Mouse (Mus musculus) stomach, postnatal 0 days (tissue): ENCODE data around the gene Zfhx3. TPM values are rescaled to one million over a fixed set of nuclear protein-coding genes. Genes with fewer than 3 reads are reported as not detected.

Experiments
- ATAC-seq: fragments of 200-750 bp; cut with Nextera tagmentation; 2 replicates; pipeline ENCODE4 v1.8.0; 2017; ENCODE audit not compliant: low FRiP score, low TSS enrichment
- DNase-seq: peaks from one replicate; pipeline ENCODE4 v3.0.0-alpha.2; 2016; ENCODE audit warnings: low spot score
- H3K27ac ChIP-seq: fragments of 300-500 bp; sonication (generic); replicated peaks from 2 replicates; pipeline ENCODE4 v1.5.1; 2014; ENCODE audit warnings: mild to moderate bottlenecking, control low read depth
- H3K27me3 ChIP-seq: fragments of 300-500 bp; sonication (generic); 2 replicates; pipeline ENCODE4 v1.6.1; 2014; ENCODE audit warnings: low read length; ENCODE audit not compliant: control insufficient read depth, insufficient read depth
- H3K36me3 ChIP-seq: fragments of 300-500 bp; sonication (generic); 2 replicates; pipeline ENCODE4 v1.6.1; 2014; ENCODE audit warnings: low read length, mixed read lengths; ENCODE audit not compliant: control insufficient read depth, insufficient read depth
- H3K4me1 ChIP-seq: fragments of 300-500 bp; sonication (generic); replicated peaks from 2 replicates; pipeline ENCODE4 v1.6.1; 2014; ENCODE audit warnings: antibody characterized with exemption; ENCODE audit not compliant: control insufficient read depth, insufficient read depth
- H3K4me2 ChIP-seq: fragments of 300-500 bp; sonication (generic); replicated peaks from 2 replicates; pipeline ENCODE4 v1.6.1; 2014; ENCODE audit warnings: low read depth, mild to moderate bottlenecking, control low read depth, moderate library complexity
- H3K4me3 ChIP-seq: fragments of 300-500 bp; sonication (generic); 2 replicates; pipeline ENCODE4 v1.5.1; 2014; ENCODE audit warnings: low read depth, low read length, control low read depth
- H3K9ac ChIP-seq: fragments of 300-500 bp; sonication (generic); 2 replicates; pipeline ENCODE4 v1.6.1; 2014; ENCODE audit warnings: mild to moderate bottlenecking, low read length, control low read depth, mixed read lengths
- H3K9me3 ChIP-seq: fragments of 300-500 bp; sonication (generic); 2 replicates; pipeline ENCODE4 v1.6.1; 2016; ENCODE audit warnings: low read length; ENCODE audit not compliant: control insufficient read depth
- CTCF ChIP-seq: IDR thresholded peaks from 2 replicates; pipeline ENCODE4 v1.5.1; 2016; ENCODE audit warnings: antibody characterized with exemption, low read depth, mild to moderate bottlenecking, moderate library complexity
- EP300 ChIP-seq: optimal IDR thresholded peaks from 2 replicates; pipeline ENCODE3; 2016; ENCODE audit warnings: antibody characterized with exemption
- WGBS: fragments of 180-500 bp; shearing (Covaris S2); extraction: QIAGEN DNeasy Blood & Tissue Kit; methylation state at CpG from one replicate; pipeline ENCODE4 v1.1.7; 2014; 5-methylcytosine and 5-hydroxymethylcytosine counted together
- polyA plus RNA-seq: library from polyadenylated mRNA; unstranded; fragments of >200 nt; fragmentation: Nextera tagmentation; extraction: Ambion mirVana; gene quantifications from 2 replicates; pipeline ENCODE4 v1.2.1, GENCODE M21; 2015

Zfhx3 gene
- polyA plus RNA-seq, 1 experiment from 2014 or later: 4.6 TPM

DNA sequence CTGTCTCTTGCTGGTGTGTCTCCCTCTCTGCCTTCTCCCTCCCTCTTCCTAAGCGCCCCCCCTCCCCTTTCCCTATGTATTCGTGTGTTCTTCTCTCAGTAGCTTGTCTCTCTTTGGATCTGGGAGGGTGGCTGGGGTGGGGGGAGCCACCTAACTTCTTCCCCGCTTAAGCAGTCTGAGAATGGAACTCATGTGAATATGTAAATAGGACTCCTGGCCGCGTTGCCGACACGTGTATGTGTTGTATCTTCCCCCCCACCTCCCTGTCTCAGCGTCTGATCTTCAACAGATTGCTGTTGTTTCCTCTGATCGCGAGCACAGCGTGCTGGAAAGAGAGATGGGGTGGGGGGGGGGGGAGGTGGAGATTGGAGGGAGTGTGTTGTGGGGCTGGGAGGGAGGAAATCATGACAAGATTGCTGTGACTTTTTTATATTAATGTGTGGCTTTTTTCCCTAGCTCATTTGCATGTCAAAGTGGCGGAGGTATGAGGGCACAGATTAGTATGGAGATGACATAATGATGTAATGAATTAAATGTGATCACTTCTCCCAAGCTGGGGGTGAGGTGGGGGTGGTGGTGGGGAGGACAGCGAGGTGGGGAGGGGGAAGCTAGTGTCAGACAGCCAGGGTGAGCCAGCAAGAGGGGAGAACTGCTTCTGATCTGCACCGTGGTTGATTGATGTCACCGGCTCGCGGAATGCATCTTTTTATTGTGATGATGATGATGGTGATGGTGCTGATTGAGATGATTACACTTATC lies 487 bp downstream of the Zfhx3 start:
- ATAC-seq: no peak
- H3K4me3 ChIP-seq: peak overlapping the region; percentile 8; the same call in 1 of the 2 replicates
- no peaks in the 10 kb centered on the region for H3K27me3 ChIP-seq
- DNase-seq: peak; percentile 18
- WGBS: 2% methylated on average over 16 of the region's 17 CpGs
- H3K36me3 ChIP-seq: no peaks in the 10 kb centered on the region
- peak overlapping the region; percentile 40 for H3K4me2 ChIP-seq
- H3K9me3 ChIP-seq: no peaks in the 10 kb centered on the region
- H3K27ac ChIP-seq: no peak overlapping the region
- no peak for TF ChIP-seq EP300
- TF ChIP-seq CTCF: no peak
- no peaks in the 10 kb centered on the region for H3K4me1 ChIP-seq
- H3K9ac ChIP-seq: no peak overlapping the region

DNA sequence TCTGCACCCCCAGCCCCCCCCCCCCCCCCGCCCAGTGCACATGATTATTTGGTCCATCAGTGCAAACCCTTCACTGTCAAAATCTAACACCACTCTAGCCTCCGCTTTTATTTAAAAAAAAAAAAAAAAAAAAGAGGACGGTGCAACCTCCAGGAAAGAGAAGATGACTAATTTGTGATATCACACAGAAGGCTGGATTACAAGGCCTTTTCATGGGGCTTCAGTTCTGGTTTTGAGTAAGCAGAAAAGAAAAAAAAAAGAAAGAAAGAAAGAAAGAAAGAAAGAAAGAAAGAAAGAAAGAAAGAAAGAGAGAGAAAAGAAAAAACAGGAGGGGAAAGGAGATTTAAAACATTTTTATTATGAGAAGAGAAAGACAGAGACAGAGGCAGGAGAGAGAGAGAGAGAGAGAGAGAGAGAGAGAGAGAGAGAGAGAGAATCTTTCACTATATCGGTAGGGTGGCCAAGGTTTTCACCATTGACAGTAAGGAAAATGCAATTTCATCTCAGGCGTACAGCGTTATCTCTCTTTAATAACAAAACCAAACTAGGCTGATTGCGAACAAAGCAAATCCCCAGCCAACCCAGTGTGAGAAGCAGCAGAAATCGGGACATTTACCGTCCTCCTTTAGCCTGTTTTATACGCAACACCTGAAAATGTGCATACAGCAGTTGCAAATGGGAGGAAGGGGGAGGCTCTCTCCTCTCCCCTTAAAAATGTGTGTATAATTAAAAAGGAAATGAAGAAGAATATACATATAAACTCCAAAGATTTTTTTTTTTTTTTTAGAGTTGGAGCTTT lies 1.3 kb downstream of the Zfhx3 start:
- ATAC-seq: no peak
- Histone ChIP-seq H3K27ac (no peak overlapping the region), H3K4me2 (peak overlapping the region; percentile 40), H3K4me1 (no peaks in the 10 kb centered on the region), H3K27me3 (no peaks in the 10 kb centered on the region), H3K4me3 (no peak overlapping the region), H3K9ac (no peak overlapping the region), H3K36me3 (no peaks in the 10 kb centered on the region), H3K9me3 (no peaks in the 10 kb centered on the region)
- TF ChIP-seq CTCF: no peak
- TF ChIP-seq EP300: no peak
- DNase-seq: no peak
- 23% methylated on average over 10 of the region's 10 CpGs for WGBS

DNA sequence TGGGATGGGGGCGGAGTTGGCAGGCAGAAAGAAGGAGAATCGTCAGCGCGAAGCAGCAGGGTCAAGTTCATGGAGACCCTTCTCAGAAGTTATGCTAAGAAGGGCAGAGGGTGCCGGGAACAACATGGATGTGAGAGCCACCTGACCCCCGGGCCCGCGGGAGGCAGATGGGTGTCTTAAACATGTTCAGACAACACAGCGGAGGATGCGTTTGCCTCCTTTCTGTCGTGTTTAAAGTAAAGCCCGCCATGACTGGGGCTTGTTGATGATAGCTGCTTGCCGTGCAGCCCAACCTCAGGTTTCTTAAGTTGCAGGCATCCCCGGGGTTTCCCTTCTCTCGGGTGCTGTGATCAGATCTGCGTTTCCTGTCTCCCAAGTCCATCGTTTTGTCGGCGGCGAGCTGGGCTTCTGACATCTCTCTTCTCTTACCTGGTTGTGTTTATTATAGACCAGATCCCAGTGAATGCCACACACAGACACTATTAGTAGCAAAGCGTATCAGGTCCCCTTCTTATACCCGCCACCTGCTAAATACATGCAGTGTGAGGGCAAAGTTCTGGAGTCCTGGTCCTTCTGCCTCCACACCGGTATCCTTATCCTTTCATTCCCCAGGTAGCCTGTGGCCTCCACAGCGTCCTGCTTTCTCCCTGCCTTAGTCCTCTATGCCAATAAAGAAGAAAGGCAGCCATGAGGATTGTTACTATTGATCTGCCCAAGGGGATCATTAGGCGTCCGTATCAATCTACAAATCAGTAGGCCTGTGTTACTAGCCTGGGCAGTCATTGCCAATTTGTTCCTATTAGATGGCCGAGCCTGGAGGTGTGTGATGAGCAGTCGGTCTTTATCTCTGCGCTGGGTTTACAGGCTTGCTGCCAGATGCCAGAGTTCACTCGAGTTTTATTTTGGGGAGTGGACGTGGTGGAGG lies 2.5 kb downstream of the Zfhx3 start:
- Histone ChIP-seq H3K36me3 (no peaks in the 10 kb centered on the region), H3K4me2 (peak overlapping the region; percentile 48), H3K9me3 (no peaks in the 10 kb centered on the region), H3K27ac (no peak overlapping the region), H3K4me1 (no peaks in the 10 kb centered on the region), H3K27me3 (no peaks in the 10 kb centered on the region), H3K9ac (0 out of 2 replicates have a peak overlapping the region, but pooled peaks have one; percentile 8), H3K4me3 (peak overlapping the region; percentile 12)
- TF ChIP-seq EP300 (no peak), CTCF (no peak)
- DNase-seq: peak; percentile 18
- WGBS: 28% methylated on average over 31 of the region's 31 CpGs
- no peak for ATAC-seq

DNA sequence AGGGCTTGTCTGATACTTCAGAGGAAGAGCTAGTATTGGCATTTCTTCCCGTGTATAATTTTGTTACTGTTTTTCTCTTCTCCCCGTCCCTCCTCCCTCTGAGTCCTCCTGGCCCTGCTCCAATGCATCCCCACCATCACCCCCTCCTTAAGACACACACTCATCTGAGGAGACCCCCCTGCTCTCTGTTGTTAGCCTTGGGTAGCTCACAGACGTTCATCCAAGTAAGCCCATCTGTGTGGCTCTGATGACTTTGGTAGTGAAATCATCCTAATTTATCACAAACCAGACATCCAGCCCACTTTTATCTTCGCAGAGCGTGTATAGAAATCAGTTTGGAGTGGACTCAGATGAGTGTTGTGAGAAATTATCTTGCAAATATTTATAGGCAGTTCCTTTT lies 4.4 kb downstream of the Zfhx3 start:
- no peak overlapping the region for H3K4me3 ChIP-seq
- no peak overlapping the region for H3K4me2 ChIP-seq
- 41% methylated on average over 5 of the region's 5 CpGs for WGBS
- TF ChIP-seq EP300: no peak
- no peak for TF ChIP-seq CTCF
- H3K27ac ChIP-seq: no peak overlapping the region
- no peaks in the 10 kb centered on the region for H3K9me3 ChIP-seq
- no peaks in the 10 kb centered on the region for H3K27me3 ChIP-seq
- DNase-seq (no peak), ATAC-seq (no peak)
- H3K4me1 ChIP-seq: no peaks in the 10 kb centered on the region
- no peaks in the 10 kb centered on the region for H3K36me3 ChIP-seq
- H3K9ac ChIP-seq: no peak overlapping the region

DNA sequence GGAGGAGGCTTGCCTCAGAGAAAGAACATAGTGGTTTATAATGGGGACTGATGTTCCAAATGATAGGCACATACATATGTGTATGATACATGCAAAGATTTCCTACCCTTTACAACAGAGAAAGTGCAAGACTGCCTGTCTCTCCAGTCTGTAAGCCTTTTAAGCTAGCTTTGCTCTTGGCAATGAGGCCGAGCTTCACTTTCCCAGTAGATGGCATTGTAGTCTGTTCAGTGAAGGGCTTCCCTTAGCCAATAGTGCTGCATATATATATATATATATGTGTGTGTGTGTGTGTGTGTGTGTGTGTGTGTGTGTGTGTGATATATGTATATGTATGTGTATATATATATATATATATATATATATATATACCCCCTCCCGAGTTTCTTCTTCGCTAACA lies 13.4 kb downstream of the Zfhx3 start:
- DNase-seq (no peak), ATAC-seq (no peak)
- H3K9ac ChIP-seq: no peak overlapping the region
- H3K36me3 ChIP-seq: no peaks in the 10 kb centered on the region
- H3K4me3 ChIP-seq: no peak overlapping the region
- no peaks in the 10 kb centered on the region for H3K27me3 ChIP-seq
- H3K9me3 ChIP-seq: no peaks in the 10 kb centered on the region
- no peaks in the 10 kb centered on the region for H3K4me1 ChIP-seq
- no peak for TF ChIP-seq EP300
- TF ChIP-seq CTCF: peak; percentile 71
- WGBS: 59% methylated on average over 3 of the region's 3 CpGs
- no peak overlapping the region for H3K4me2 ChIP-seq
- no peak overlapping the region for H3K27ac ChIP-seq
